Mouse (Mus musculus) stomach, postnatal 0 days (tissue): ENCODE data around the gene Plbd2.

ENCODE experiments used
- CTCF ChIP-seq: IDR thresholded peaks from 2 replicates; pipeline ENCODE4 v1.5.1; 2016; ENCODE audit warnings: antibody characterized with exemption, low read depth, mild to moderate bottlenecking, moderate library complexity
- EP300 ChIP-seq: optimal IDR thresholded peaks from 2 replicates; pipeline ENCODE3; 2016; ENCODE audit warnings: antibody characterized with exemption

- TF ChIP-seq CTCF (no peak), EP300 (no peak)
These were observed 7.7 kb downstream of the Plbd2 start for GRCm38 (mm10) chr5:120495703-120496226.
